In the genomic region with DNA sequence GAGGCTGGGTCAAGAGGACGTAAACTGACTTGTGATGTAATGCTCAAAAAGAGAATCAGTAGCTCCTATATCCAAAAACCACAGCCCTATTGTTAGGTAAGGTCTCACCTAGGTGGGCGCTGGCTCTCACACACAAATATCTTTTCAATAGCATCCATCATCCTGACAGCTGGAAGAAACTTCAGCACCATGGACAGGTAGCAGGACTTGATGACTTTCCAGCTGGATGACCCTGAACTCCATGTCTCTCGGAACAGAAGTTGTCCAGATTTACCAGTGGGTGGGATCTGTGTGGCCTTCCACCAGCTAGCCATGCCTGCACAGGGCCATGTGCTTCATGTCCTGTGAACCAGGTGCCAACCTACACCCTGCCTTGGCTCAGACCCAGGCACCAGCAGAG, we compare ENCODE assay signal across 12 mouse cellular contexts.
A peak's percentile ranks its signal among the peaks of the same experiment; 100 is the strongest.
DNase-seq lines count a peak whose midpoint lies in the region; ATAC-seq and TF ChIP-seq lines count a peak whose summit lies in the region.
"Had no signal": no experiment of that assay in that cellular context is flagged by ENCODE, and none has a peak within 500 bp of the region (broad histone marks: within the 10 kb centered on the region; RNA-seq: fewer than 3 reads in every experiment).

No protein-coding gene starts in this region.

- no peaks in the 10 kb centered on the region for H3K9me3 ChIP-seq in embryonic facial prominence, embryonic 14.5 days (ENCODE audit: control insufficient read depth, low read length)
- no peaks in the 10 kb centered on the region for H3K9me3 ChIP-seq in lung, postnatal 0 days (ENCODE audit: low read length)

- no peak overlapping the region for H3K4me3 ChIP-seq in embryonic facial prominence, embryonic 14.5 days (ENCODE audit: low read depth, low read length)
- no peak overlapping the region for H3K4me3 ChIP-seq in lung, postnatal 0 days (ENCODE audit: low read depth, low read length)
- H3K4me3 ChIP-seq: gastrocnemius, adult 2 months had no signal

- 39% methylated on average over 3 of the region's 3 CpGs for WGBS in embryonic facial prominence, embryonic 14.5 days
- WGBS in lung, postnatal 0 days = 43% methylated on average over 3 of the region's 3 CpGs

- intact Hi-C loops in heart, postnatal 10 days (cut with DNase I) = no loop called here

- 0 out of 2 replicates have a peak, but pooled peaks cover 4% of the 10 kb centered on the region for H3K27me3 ChIP-seq in embryonic facial prominence, embryonic 14.5 days (replicated peaks; ENCODE audit: control insufficient read depth, insufficient read depth, low read length)
- H3K27me3 ChIP-seq in lung, postnatal 0 days (replicated peaks; ENCODE audit: insufficient read depth, low read length) = no peaks in the 10 kb centered on the region

- no peaks in the 10 kb centered on the region for H3K4me1 ChIP-seq in embryonic facial prominence, embryonic 14.5 days (ENCODE audit: control insufficient read depth, insufficient read depth, low read length)
- H3K4me1 ChIP-seq in lung, postnatal 0 days (ENCODE audit: insufficient read depth, low read depth, low read length) = no peaks in the 10 kb centered on the region

- no peak overlapping the region for H3K4me2 ChIP-seq in embryonic facial prominence, embryonic 14.5 days (ENCODE audit: low read depth, low read length)
- H3K4me2 ChIP-seq in lung, postnatal 0 days (replicated peaks; ENCODE audit: low read depth, low read length) = no peak overlapping the region

- no peak for TF ChIP-seq CTCF in lung, postnatal 0 days (IDR thresholded peaks at IDR 0.05)

- H3K36me3 ChIP-seq in embryonic facial prominence, embryonic 14.5 days (ENCODE audit: control insufficient read depth, insufficient read depth, low read length) = no peaks in the 10 kb centered on the region
- H3K36me3 ChIP-seq in lung, postnatal 0 days (ENCODE audit: insufficient read depth, low read length) = no peaks in the 10 kb centered on the region

- no peak overlapping the region for H3K9ac ChIP-seq in embryonic facial prominence, embryonic 14.5 days (ENCODE audit: low read depth, low read length)
- no peak overlapping the region for H3K9ac ChIP-seq in lung, postnatal 0 days (replicated peaks; ENCODE audit: low read depth)

- DNase-seq in heart, postnatal 10 days = peak; percentile 26 to 49
- DNase-seq in heart, adult 11 months = no peak
- peak; percentile 9 for DNase-seq in 416B (ENCODE audit: low read depth)
- DNase-seq in ZHBTc4 (ENCODE audit: low read depth, low spot score) = peak; percentile 71
- peak; percentile 41 for DNase-seq in embryonic facial prominence, embryonic 14.5 days (ENCODE audit: low spot score)
- no peak for DNase-seq in right cerebral cortex, postnatal 25 days
- no peak for DNase-seq in lung, postnatal 0 days (ENCODE audit: low spot score)
- DNase-seq: gastrocnemius, adult 2 months; liver; thymus, postnatal 36 days had no signal

- H3K27ac ChIP-seq in embryonic facial prominence, embryonic 14.5 days (replicated peaks; ENCODE audit: low read depth, low read length) = no peak overlapping the region
- no peak overlapping the region for H3K27ac ChIP-seq in lung, postnatal 0 days (ENCODE audit: low read length)
- H3K27ac ChIP-seq: gastrocnemius, adult 2 months had no signal

- ATAC-seq in embryonic facial prominence, embryonic 14.5 days (ENCODE audit: low read depth) = no peak
- no peak for ATAC-seq in cerebellum, adult (ENCODE audit: insufficient number of reproducible peaks, low FRiP score, low TSS enrichment)
- ATAC-seq in lung, postnatal 0 days = no peak
- ATAC-seq: intestine, embryonic 16.5 days had no signal

- TF ChIP-seq EP300 in lung, postnatal 0 days (IDR thresholded peaks at IDR 0.05) = no peak

Comparison
In these comparisons a context has a peak if more than half of its experiments do, and no peak if none do; other contexts are left out.
1. DNase-seq: peak in heart, postnatal 10 days (2 of 2), 416B (single experiment), ZHBTc4 (single experiment) and embryonic facial prominence, embryonic 14.5 days (single experiment); none in heart, adult 11 months (single experiment), right cerebral cortex, postnatal 25 days (single experiment) and lung, postnatal 0 days (single experiment).